Mouse (Mus musculus) limb, embryonic 11.5 days (tissue): ENCODE results near the gene Tlx1. TPM values are rescaled to one million over a fixed set of nuclear protein-coding genes. Genes with fewer than 3 reads are reported as not detected.

Experiments used
- ATAC-seq: fragments of 200-750 bp; cut with Nextera tagmentation; 2 replicates; pipeline ENCODE4 v1.8.0; 2017; ENCODE audit warnings: low read depth; ENCODE audit not compliant: insufficient number of reproducible peaks, low FRiP score, low TSS enrichment
- DNase-seq: peaks from one replicate; pipeline ENCODE4 v3.0.0-alpha.2; 2015; ENCODE audit warnings: low spot score
- H3K27ac ChIP-seq: fragments of 300-500 bp; sonication (generic); replicated peaks from 2 replicates; pipeline ENCODE4 v1.5.1; 2014; ENCODE audit warnings: low read depth, mild to moderate bottlenecking, low read length
- H3K27me3 ChIP-seq: fragments of 300-500 bp; sonication (generic); 2 replicates; pipeline ENCODE4 v1.6.1; 2014; ENCODE audit warnings: mild to moderate bottlenecking, low read length, mixed read lengths; ENCODE audit not compliant: control insufficient read depth, insufficient read depth
- H3K36me3 ChIP-seq: fragments of 300-500 bp; sonication (generic); 2 replicates; pipeline ENCODE4 v1.6.1; 2014; ENCODE audit warnings: mild to moderate bottlenecking, low read length, moderate library complexity, mixed read lengths; ENCODE audit not compliant: control insufficient read depth, insufficient read depth
- H3K4me1 ChIP-seq: fragments of 300-500 bp; sonication (generic); 2 replicates; pipeline ENCODE4 v1.6.1; 2014; ENCODE audit warnings: low read length, mixed read lengths; ENCODE audit not compliant: control insufficient read depth, insufficient read depth
- H3K4me2 ChIP-seq: fragments of 300-500 bp; sonication (generic); 2 replicates; pipeline ENCODE4 v1.6.1; 2014; ENCODE audit warnings: low read depth, mild to moderate bottlenecking, moderate library complexity; ENCODE audit not compliant: severe bottlenecking
- H3K4me3 ChIP-seq: fragments of 300-500 bp; sonication (generic); 2 replicates; pipeline ENCODE4 v1.5.1; 2014; ENCODE audit warnings: low read depth, low read length
- H3K9ac ChIP-seq: fragments of 300-500 bp; sonication (generic); 2 replicates; pipeline ENCODE4 v1.6.1; 2014; ENCODE audit warnings: mild to moderate bottlenecking, low read length
- H3K9me3 ChIP-seq: fragments of 300-500 bp; sonication (generic); 2 replicates; pipeline ENCODE4 v1.6.1; 2016; ENCODE audit warnings: low read length; ENCODE audit not compliant: control insufficient read depth
- WGBS: fragments of 180-500 bp; shearing (Covaris S2); extraction: QIAGEN DNeasy Blood & Tissue Kit; methylation state at CpG from one replicate; pipeline ENCODE4 v1.1.7; 2014; 5-methylcytosine and 5-hydroxymethylcytosine counted together
- polyA plus RNA-seq: library from polyadenylated mRNA; unstranded; fragments of >200 nt; fragmentation: Nextera tagmentation; extraction: Ambion mirVana; gene quantifications from 2 replicates; pipeline ENCODE4 v1.2.1, GENCODE M21; 2014

Gene Tlx1
- 0.13 and 0.17 TPM in 2 replicates for polyA plus RNA-seq

GRCm38 (mm10) chr19:45150490-45151181 is at the start of gene Tlx1:
Tlx1 (plus strand) TSS chr19:45150680.
- H3K27ac ChIP-seq, result no peak within 1 kb of the TSS
- peak; percentile 60 for DNase-seq

GRCm38 (mm10) chr19:45105591-45105990 is 44.9 kb upstream of the Tlx1 start:
- H3K27ac ChIP-seq, result no peak overlapping the region
- WGBS, result 25% methylated on average over 1 of the region's 1 CpGs
- no peaks in the 10 kb centered on the region for H3K9me3 ChIP-seq
- DNase-seq (no peak), ATAC-seq (no peak)
- no peak overlapping the region for H3K4me3 ChIP-seq
- H3K4me1 ChIP-seq, result no peaks in the 10 kb centered on the region
- H3K36me3 ChIP-seq, result no peaks in the 10 kb centered on the region
- no peak overlapping the region for H3K4me2 ChIP-seq
- H3K27me3 ChIP-seq, result peaks cover 43% of the 10 kb centered on the region
- H3K9ac ChIP-seq, result no peak overlapping the region

More at GRCm38 (mm10) chr19:45150490-45151181, at the start of gene Tlx1:
- H3K27me3 ChIP-seq, result peaks cover 92% of the 10 kb centered on the region
- H3K4me3 ChIP-seq, result peak within 1 kb of the TSS; percentile 16
- no peaks in the 10 kb centered on the region for H3K36me3 ChIP-seq
- no peak for ATAC-seq
- peaks cover 8% of the 10 kb centered on the region for H3K4me1 ChIP-seq
- H3K9me3 ChIP-seq, result no peaks in the 10 kb centered on the region
- H3K4me2 ChIP-seq, result peak within 1 kb of the TSS; percentile 40
- no peak within 1 kb of the TSS for H3K9ac ChIP-seq
- under 1% methylated on average over 61 of the region's 61 CpGs for WGBS

- Histone ChIP-seq H3K9me3 (no peaks in the 10 kb centered on the region), H3K4me1 (no peaks in the 10 kb centered on the region), H3K27me3 (peaks cover 43% of the 10 kb centered on the region), H3K9ac (no peak overlapping the region), H3K27ac (no peak overlapping the region), H3K36me3 (no peaks in the 10 kb centered on the region), H3K4me3 (no peak overlapping the region), H3K4me2 (no peak overlapping the region)
- no peak for DNase-seq
- no peak for ATAC-seq
- WGBS, result 43% methylated on average over 6 of the region's 6 CpGs
These were observed 43.8 kb upstream of the Tlx1 start for GRCm38 (mm10) chr19:45106689-45107088.

- Histone ChIP-seq H3K4me1 (peaks cover 12% of the 10 kb centered on the region), H3K27ac (no peak overlapping the region), H3K9me3 (no peaks in the 10 kb centered on the region), H3K4me3 (no peak overlapping the region), H3K27me3 (0 out of 2 replicates have a peak, but pooled peaks cover 5% of the 10 kb centered on the region), H3K9ac (no peak overlapping the region), H3K4me2 (no peak overlapping the region), H3K36me3 (no peaks in the 10 kb centered on the region)
- no peak for ATAC-seq
- DNase-seq, result no peak
- WGBS, result 74% methylated on average over 8 of the region's 8 CpGs
These were observed 39.8 kb upstream of the Tlx1 start for GRCm38 (mm10) chr19:45110681-45111080.

- DNase-seq, result no peak
- 87% methylated on average over 6 of the region's 6 CpGs for WGBS
- ATAC-seq, result no peak
- no peak overlapping the region for H3K9ac ChIP-seq
- no peaks in the 10 kb centered on the region for H3K36me3 ChIP-seq
- no peaks in the 10 kb centered on the region for H3K9me3 ChIP-seq
- no peak overlapping the region for H3K4me2 ChIP-seq
- H3K4me3 ChIP-seq, result no peak overlapping the region
- peaks cover 12% of the 10 kb centered on the region for H3K4me1 ChIP-seq
- no peak overlapping the region for H3K27ac ChIP-seq
- no peaks in the 10 kb centered on the region for H3K27me3 ChIP-seq
These were observed 38.0 kb upstream of the Tlx1 start for GRCm38 (mm10) chr19:45112444-45112843.

- no peak for ATAC-seq
- H3K4me3 ChIP-seq, result no peak overlapping the region; the same call in 1 of the 2 replicates
These were observed 36.6 kb upstream of the Tlx1 start for GRCm38 (mm10) chr19:45113791-45114460.

GRCm38 (mm10) chr19:45114772-45115171 is 35.7 kb upstream of the Tlx1 start:
- H3K27me3 ChIP-seq, result no peaks in the 10 kb centered on the region
- H3K27ac ChIP-seq, result no peak overlapping the region
- no peaks in the 10 kb centered on the region for H3K9me3 ChIP-seq
- ATAC-seq (no peak), DNase-seq (no peak)
- no peak overlapping the region for H3K9ac ChIP-seq
- no peak overlapping the region for H3K4me2 ChIP-seq
- H3K4me3 ChIP-seq, result no peak overlapping the region
- H3K36me3 ChIP-seq, result no peaks in the 10 kb centered on the region
- H3K4me1 ChIP-seq, result peaks cover 12% of the 10 kb centered on the region
- WGBS, result 33% methylated on average over 2 of the region's 3 CpGs

More at GRCm38 (mm10) chr19:45113791-45114460, 36.6 kb upstream of the Tlx1 start:
- peak; percentile 60 for DNase-seq
- Histone ChIP-seq H3K27me3 (no peaks in the 10 kb centered on the region), H3K4me1 (peaks cover 12% of the 10 kb centered on the region), H3K9ac (0 out of 2 replicates have a peak overlapping the region, but pooled peaks have one; percentile 18), H3K27ac (no peak overlapping the region; the same call in 1 of the 2 replicates), H3K9me3 (no peaks in the 10 kb centered on the region), H3K36me3 (no peaks in the 10 kb centered on the region), H3K4me2 (peak overlapping the region; percentile 24; the same call in 1 of the 2 replicates)
- 1% methylated on average over 18 of the region's 18 CpGs for WGBS

GRCm38 (mm10) chr19:45116798-45117197 is 33.7 kb upstream of the Tlx1 start:
- DNase-seq, result peak; percentile 52
- 58% methylated on average over 1 of the region's 1 CpGs for WGBS

More at GRCm38 (mm10) chr19:45116798-45117197, 33.7 kb upstream of the Tlx1 start:
- no peaks in the 10 kb centered on the region for H3K36me3 ChIP-seq
- no peak overlapping the region for H3K9ac ChIP-seq
- no peak for ATAC-seq
- H3K4me2 ChIP-seq, result no peak overlapping the region
- H3K4me3 ChIP-seq, result no peak overlapping the region
- no peaks in the 10 kb centered on the region for H3K9me3 ChIP-seq
- peaks cover 12% of the 10 kb centered on the region for H3K4me1 ChIP-seq
- H3K27me3 ChIP-seq, result no peaks in the 10 kb centered on the region
- H3K27ac ChIP-seq, result no peak overlapping the region
